Mouse (Mus musculus) T-helper 1 cell (primary cell): ENCODE results near the gene Med15.

Experiments
- in situ Hi-C: fragments of 300-600 bp; cut with MboI, MseI; formaldehyde crosslinking; loops from one replicate; pipeline ENCODE4 v1.15.1; 2025; ENCODE audit warnings: high pct_unique_total_duplicates

Gene Med15

DNA sequence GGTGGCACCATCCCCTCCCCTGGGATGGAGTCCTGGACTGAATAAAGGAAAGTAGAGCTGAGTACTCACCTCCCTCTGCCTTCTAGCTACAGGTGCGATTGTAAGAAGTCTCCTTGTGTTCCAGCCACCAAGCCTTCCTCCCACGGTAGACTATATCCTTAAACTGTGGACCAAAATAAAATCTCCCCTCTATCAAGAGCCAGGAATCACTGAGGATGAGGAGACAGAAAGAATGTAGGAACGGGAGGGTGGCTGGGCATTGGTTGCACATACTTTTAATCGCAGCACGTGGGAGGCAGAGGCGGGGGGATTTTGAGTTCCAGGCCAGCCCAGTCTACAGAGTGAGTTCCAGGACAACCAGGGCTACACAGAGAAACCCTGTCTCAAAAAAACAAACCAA is 260 bp downstream of the Med15 start:
- in situ Hi-C loops, result no loop called here

DNA sequence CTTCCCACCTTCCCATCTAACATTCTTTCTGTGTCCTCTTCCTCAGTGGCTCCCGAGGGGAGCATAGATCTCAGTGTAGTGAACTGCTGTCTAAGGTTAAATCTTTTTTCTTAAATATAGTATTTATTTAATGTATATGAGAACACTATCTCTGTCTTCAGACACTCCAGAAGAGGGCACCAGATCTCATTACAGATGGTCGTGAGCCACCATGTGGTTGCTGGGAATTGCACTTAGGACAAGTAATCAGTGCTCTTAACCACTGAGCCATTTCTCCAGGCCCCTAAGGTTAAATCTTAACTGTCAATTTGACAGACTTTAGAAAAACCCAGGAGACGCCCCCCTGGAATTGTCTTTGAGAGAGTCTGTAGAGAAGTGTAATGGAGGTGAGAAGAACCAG is 670 bp downstream of the Med15 start:
- in situ Hi-C loops, result no loop called here

DNA sequence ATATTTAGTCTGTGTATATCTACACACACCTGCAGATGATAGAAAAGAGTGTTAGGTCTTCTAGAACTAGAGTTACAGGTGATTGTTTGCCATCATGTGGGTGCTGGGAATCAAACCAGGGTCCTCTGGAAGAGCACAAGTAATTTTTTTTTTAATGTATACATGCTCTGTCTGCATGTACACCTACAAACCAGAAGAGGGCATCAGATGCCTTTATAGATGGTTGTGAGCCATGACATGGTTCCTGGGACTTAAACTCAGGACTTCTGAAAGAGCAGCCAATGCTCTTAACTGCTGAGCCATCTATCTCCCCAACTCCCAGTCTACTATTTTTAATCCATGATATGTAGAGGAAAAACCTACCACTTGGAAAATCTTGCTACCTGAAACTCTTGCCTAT is 2.7 kb downstream of the Med15 start:
- in situ Hi-C loops, result no loop called here

DNA sequence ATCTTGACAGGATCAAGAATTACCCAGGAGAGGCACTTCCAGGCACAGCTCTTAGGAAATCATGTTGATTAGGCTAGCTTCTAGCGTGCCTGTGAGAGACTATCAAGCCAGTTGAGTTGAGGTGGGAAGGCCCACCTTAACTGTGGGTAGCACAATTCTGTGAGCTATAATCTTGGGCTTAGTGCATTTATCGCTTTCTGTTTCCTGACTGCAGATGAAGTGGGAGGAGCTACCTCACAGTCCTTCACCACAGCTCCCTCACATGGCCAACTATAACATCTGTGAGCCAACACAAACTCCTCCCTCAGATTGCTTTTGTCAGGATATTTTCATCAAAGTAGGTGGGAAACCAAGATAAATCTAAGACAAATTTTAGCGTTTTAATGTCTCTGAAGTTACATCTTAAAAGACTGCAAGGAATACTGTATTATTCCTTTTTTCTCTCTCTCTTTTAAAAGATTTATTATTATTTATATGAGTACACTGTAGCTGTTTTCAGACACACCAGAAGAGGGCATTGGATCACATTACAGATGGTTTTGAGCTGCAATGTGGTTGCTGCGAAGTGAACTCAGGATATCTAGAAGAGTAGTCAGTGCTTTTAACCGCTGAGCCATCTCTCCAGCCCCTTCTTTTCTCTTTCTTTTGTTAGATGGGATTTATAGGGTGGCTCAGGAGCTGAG is 5.4 kb downstream of the Med15 start:
- in situ Hi-C loops, result no loop called here

DNA sequence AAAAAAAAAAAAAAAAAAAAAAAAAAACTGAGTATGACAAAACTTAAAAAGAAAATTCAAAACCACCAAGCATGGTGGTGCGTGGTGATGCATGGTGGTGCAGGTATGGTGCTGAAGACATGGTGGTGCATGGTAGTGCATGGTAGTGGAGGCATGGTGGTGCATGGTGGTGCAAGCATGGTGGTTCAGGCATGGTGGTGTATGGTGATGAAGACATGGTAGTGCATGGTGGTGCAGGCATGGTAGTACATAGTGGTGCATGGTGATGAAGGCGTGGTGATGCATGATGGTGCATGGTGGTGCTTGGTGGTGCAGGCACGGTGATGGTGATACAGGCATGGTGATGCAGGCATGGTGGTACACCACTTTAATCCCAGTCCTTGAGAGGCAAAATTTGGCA is 8.2 kb downstream of the Med15 start:
- in situ Hi-C loops, result no loop called here

DNA sequence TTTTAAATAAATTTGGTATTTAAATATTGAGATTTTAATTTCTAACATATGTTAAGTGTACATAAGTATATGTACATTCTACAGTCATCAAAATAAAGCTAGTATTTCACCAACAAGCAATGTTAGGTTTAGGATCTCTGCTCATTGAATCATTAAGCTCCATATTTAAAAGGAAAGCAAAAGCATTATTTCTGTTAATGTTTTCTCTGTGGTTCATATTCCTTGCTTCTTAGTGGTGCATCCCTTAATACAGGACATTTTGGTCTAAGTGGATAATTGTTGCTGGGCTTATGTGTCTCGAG is 9.4 kb downstream of the Med15 start:
- in situ Hi-C loops, result no loop called here

DNA sequence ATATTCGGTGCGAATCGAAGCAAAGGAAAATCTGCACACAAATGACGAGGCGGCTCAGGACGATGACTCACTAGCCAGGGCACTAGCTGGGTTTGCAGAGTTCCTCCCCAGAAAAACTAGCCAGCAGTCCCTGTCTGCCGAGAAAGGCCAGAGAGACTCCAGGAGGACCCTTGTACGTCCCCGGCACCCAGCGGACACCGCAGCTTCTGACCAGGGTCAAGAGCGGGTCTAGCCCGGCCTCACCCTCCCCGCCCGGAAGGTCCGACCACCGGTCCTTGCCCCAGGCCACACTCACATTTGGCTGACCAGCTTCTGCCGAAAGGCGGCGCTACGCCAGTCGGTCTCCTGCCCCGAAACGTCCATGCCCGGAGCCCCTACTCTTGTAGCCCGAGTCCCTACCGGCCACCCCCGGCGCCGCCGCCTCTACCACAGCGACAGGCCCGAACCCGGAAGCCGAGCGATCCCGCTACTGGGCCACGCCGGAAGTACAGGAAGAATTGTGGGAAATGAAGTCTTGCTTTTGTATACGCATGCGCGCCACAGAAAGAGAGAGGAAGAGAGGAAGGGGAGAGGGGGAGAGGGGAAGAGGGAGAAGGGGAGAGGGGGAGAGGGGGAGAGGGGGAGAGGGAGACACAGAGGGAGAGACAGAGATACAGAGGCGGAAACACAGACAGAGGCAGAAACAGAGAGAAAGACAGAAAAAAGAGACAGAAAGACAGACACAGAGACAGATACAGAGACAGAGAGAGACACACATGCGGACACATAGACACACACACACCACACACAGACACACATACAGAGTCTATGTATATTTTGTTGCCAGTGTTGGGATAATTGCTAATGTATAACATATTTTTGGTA is 10.0 kb downstream of the Med15 start:
- in situ Hi-C loops, result no loop called here

DNA sequence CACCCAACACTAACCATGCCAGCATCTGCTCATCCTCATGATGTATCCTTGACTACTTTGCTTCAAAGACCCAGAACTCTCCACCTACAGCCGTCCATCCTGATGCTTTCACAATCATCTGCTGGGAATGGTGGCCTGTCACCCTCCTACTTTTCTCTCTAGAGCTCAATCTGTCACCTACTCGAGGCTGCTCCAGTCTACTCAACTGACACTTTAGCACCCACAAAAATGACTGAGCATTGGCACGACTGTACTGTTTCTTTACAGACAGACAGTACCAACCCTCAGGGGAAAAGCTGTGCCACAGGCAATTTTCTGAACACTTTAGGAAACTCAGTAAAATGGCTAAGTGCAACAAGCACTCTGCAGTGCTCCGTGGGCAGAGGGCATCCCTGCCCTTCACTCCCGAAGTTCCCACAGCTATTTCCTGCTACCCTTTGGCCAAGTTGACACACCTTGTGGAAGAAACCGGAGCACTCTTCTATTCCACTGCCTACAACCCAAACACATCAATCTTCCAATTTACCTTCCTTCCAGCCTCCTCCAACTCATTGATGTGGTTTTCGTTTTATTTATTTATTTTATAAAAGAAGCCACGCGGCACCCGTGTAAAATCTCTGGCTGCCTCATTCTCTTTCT is 10.8 kb downstream of the Med15 start:
- in situ Hi-C loops, result no loop called here

DNA sequence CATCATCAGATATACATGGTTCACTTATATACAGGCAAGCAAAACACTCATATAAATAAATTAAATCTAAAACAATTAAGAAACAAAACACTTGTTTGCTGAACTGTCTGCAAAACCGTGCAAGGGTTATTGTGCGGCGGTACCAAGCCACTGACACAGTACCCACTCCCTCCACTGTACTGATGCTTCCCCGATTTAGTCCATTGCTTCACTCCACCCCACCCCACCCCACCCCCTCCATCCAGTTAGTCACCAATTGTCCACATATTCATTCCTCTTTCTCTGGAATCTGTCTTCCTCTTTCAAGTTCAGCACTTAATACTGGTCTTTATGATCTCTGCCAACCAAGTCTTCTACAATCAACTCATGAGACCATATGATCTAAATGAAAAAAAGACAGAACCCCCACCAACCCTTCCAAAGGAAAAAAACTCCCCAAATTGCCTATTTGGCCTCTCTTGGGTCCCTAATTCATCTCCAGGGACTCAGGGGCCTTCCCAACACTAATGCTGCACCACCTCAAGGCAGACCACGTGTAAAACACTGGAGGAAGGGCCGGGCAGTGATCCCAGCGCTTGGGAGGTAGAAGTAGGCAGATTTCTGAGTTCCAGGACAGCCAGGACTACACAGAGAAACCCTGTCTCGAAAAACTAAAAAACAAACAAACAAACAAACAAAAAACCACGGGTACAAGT is 11.4 kb downstream of the Med15 start:
- in situ Hi-C loops, result no loop called here

DNA sequence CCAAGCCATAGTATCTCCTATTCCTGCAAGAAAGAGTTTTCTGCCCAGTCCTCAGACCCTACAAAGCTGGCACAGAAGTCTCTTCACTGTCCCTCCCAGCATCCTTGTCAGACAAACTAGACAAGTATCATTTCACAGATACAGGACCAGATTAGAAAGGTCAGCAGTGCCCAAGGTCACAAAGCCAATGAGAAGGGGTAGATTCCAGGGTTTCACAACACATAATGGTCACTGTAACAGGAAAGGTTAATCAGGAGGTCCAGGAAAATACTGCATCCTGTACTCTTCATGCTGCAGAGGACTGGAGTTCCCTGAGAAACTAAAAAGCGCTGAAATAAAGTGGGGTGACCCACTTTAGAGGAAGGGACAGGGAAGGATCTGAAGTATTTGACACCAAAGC is 14.9 kb downstream of the Med15 start:
- in situ Hi-C loops, result no loop called here

DNA sequence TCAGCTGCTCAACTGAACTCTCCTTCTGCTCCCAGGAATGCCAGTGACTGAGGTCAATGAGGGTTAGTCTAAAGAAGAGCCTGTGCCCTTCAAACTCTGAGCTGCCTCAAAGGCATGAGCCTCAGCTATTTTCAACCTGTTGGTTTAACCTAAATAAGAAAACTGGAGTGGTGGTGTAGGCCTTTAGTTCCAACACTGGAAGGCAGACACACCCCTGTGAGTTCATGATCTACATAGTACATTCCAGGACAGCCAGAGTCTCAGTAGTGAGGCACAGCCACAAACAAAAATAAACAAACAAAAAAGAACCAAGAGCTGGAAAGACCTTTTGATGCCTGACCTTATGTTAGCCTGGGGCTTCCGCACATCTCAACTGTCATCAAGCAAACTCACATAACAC is 25.1 kb downstream of the Med15 start:
- in situ Hi-C loops, result no loop called here

DNA sequence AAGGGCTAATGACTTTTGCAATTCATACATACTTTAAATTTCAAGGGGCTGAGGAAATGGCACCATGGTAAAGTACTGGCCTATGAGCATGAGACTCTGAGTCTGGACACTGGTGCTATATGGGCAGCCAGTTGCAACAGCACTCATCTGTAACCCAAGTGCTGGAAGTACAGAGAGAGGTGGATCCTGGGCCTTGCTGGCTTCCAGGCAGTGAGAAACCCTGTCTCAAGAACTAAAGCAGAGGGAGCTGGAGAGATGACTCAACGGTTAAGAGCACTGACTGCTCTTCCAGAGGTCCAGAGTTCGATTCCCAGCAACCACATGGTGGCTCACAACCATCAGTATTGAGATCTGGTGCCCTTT is 31.7 kb downstream of the Med15 start:
- in situ Hi-C loops, result no loop called here

DNA sequence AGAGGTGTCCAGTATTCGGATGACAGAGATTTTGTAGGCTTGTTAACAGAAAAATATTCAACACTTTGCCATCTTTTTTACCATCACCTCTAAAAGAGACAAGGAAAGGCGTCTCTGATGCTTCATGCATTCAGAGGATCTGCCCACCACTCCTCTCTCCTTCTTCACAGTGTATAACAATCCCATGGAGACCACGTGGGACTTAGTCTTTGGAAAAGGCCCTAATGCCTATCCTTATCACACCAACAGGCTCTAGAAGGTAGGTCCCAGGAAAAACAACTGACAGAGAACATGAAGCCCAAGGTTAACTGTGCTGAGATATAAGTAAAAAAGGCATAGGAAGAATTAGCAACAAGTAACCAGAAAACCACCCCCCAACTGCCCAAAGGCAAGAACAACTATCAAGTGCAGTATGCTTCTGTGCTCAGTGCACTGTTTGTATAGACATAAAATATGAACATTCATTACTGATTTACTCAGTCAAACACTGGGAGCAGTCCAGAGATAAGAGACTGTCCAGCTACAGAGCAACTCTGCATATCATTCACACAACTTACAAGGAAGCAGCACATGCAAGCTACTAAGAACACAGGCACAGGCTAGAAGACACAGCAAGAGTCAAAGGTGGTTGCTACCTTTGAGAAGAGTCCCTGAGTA is 32.2 kb downstream of the Med15 start:
- in situ Hi-C loops, result no loop called here

DNA sequence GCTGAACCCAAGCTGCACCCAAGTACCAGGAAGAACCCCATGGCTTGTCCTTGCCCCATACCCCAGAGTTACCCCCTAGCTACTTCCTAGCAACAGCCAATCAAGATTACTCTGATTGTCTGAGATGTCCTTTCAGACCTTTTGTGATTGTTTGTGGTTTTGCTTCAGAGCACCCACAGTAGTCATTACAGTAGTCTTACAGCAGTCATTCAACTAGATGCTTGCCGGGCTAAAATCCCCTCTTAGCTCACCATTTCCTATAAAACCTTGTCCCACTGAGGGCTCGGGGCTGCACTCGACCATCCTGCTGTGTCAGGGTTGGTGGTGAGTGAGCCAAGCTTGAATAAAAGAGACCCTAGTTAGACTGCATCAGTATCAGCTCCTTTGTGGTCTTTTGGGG is 37.8 kb downstream of the Med15 start:
- in situ Hi-C loops, result no loop called here

DNA sequence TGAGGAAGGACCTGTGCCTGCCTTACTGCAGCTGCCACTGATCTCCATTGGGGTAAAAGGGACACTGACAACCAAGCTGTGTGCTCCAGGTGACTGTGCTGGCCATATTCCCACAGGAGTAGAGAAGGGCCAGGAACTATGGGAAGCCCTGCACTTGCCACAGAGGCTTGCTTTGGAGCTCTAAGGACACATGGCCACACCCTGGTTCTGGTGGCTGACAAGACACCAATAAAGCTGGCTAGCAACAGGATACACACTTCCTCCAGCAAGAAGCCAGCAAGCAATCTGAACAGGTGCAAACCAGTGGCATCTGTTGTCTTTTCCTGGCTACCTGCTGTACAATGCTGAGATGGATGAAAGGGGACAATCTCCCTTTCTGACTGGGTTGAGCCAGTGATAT is 62.8 kb downstream of the Med15 start:
- in situ Hi-C loops, result no loop called here

DNA sequence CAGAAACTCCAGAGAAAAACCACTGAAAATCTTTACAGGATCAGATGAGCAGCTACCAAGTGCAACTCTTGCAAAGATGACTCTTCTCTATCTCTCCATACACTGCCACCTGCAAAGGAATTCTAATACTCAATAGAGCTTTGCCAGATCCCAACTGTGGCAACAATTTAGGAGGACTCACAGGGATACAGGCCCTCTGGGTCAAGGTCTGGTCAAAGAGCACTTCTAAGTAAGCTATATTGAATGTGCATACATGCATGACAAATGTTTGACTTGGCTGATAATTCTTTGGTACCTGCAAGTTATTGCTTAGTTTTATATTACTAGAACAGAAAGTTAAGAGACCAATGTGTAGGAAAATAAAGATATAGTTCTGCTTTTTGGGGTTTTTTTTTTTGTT is 67.1 kb downstream of the Med15 start:
- in situ Hi-C loops, result no loop called here

DNA sequence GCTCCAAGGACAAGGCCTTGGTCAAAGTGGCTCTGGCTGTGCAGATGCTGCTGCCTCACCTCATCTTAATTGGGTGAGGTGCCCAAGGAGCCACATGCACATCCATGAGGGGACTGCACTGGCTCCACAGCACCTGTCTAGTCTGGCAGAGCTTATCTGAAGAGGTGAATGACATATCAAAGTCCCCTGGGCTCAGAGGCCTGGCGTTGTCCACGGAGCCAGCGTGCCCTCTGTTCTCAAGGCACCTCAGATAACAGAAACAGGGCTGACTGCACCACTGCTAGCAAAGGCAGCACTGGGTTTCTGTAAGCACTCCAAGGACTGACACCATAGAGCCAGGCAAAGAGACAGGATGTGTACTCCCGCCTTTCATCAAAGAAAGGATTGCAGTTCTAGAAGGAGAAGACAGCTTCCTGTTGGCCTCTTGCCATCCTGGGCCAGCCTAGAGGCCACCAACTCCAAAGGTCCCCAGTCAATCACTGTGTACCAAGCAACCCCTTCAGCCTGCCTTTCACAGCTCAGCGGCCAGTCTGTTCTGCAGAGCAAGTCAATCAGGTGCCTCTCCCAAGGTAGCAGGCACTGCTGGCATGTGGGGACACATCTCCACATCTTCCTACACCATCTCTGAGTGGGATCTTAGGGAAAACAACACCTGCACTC is 76.3 kb downstream of the Med15 start:
- in situ Hi-C loops, result no loop called here

DNA sequence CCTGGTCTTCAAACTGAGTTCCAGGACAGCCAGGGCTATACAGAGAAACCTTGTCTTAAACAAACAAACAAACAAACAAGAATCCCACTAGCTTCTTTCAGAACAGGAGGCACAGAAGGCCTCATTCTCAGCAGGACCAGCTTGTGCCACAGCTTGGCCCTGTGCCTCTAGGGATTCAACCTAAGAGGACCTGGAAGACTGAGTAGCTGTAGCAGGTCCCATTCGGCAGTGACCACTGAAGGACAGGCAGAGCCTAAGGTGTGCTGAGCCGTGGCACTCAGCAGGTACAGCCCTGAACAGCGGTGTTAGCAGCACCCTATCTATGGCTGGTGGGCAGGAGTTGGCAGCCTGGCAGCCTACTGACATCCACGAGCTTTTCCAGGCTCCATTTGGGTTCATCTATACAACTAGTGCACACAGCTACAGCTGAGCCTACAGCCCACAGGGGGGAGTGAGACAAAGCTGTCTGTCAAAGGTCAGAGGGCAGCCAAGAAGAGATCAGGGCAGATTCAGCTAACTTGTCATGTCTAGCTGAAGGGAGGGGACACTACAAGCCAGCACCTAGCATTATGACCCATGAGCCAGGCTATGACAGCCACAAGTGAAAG is 78.4 kb downstream of the Med15 start:
- in situ Hi-C loops, result no loop called here

DNA sequence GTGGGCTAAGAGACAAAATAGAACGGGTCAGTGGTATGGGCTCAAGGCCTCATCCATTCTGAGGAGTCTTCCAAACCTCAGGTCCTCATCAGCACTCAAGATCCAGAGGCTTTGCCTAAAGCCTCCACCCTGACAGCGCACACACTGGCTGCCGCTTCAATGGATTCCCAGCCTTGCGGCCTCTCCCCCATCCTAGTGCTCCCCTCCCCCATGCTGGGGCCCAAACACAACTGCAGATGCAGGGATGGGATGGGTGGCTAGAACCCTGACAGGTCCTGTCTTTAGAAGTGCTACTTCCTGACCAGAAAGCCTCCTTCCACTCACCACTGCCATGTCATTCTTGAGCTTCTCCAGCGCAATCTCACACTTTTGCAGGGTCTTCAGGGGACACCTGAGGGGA is 79.1 kb downstream of the Med15 start:
- in situ Hi-C loops, result no loop called here

DNA sequence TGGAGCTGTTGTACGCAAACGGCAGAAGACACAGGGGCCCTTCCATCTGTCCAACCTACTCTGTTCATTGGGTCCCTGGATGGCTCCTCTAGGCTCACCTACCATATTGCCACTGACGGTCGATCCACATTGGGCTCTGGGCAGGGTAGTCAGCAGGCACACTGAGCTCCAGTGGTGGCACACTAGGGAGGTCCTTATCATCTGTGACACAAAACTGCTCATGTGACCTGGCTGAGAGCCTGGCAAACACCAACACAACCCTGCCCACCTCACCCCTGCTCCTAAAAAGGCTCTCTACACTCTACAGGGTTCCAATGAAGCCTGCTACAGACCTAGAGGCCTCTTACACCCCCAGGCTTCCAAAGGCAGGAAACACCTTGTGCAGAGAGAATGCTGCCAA is 80.1 kb downstream of the Med15 start:
- in situ Hi-C loops, result no loop called here

DNA sequence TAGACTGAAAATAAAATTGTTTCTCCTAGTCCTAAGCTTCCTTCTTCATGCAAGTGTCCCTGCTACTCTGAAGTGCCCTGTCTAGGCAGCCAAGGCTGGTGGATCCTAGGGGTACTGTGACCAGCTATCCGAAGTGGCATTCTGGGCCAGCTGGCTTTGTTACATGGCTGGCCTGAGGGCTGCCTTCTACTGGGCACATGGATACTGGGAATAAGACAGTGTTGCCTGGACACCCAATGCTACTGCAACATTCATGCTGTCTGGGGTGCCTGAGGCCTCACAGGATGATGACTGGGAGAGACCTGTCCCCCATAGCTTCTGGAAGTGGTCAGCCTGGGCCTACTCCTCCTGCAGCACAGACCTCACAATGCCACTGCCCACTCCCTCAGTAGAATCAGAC is 82.0 kb downstream of the Med15 start:
- in situ Hi-C loops, result no loop called here
